ENCODE assay signal across 17 mouse cellular contexts in genomic region chr12:77588297-77588696, GRCm38 (mm10).
DNase-seq lines count a peak whose midpoint lies in the region.
"Had no signal": no experiment of that assay in that cellular context is flagged by ENCODE, and none has a peak within 500 bp of the region (broad histone marks: within the 10 kb centered on the region; RNA-seq: fewer than 3 reads in every experiment).

No protein-coding gene starts in this region.

- peaks cover 14% of the 10 kb centered on the region for H3K4me1 ChIP-seq in limb, embryonic 10.5 days
- H3K4me1 ChIP-seq: forebrain, embryonic 15.5 days had no signal

- no peaks in the 10 kb centered on the region for H3K27me3 ChIP-seq in limb, embryonic 10.5 days (ENCODE audit: low read depth, poor library complexity, severe bottlenecking)
- H3K27me3 ChIP-seq: embryonic facial prominence, embryonic 12.5 days; forebrain, embryonic 12.5 days; forebrain, embryonic 15.5 days had no signal

- no peaks in the 10 kb centered on the region for H3K9me3 ChIP-seq in limb, embryonic 10.5 days (replicated peaks)
- H3K9me3 ChIP-seq: embryonic facial prominence, embryonic 10.5 days; embryonic facial prominence, embryonic 12.5 days; forebrain, embryonic 12.5 days; forebrain, embryonic 15.5 days had no signal

- H3K27ac ChIP-seq in limb, embryonic 10.5 days = peak overlapping the region; percentile 42; the same call in 1 of the 2 replicates
- H3K27ac ChIP-seq: embryonic facial prominence, embryonic 10.5 days; embryonic facial prominence, embryonic 12.5 days; forebrain, embryonic 12.5 days; forebrain, embryonic 15.5 days had no signal

- H3K4me3 ChIP-seq in limb, embryonic 10.5 days = no peak overlapping the region
- H3K4me3 ChIP-seq: embryonic facial prominence, embryonic 10.5 days; embryonic facial prominence, embryonic 12.5 days; forebrain, embryonic 12.5 days; forebrain, embryonic 15.5 days had no signal

- peak; percentile 58 for DNase-seq in heart, adult 11 months
- DNase-seq in heart, postnatal 10 days = no peak
- DNase-seq in Muller cell, postnatal 12 days (ENCODE audit: inconsistent ontology term) = peak; percentile 19
- no peak for DNase-seq in limb, embryonic 10.5 days (ENCODE audit: low spot score)
- DNase-seq in adrenal gland, postnatal 4 days (ENCODE audit: low spot score in 2 of 2) = no peak
- DNase-seq: adrenal gland, adult 8-10 months; adrenal gland, postnatal 14 days; adrenal gland, postnatal 36 days; cerebellum, adult 11 months; cerebellum, adult 8-10 months; cerebellum, adult 9-11 months; cerebellum, postnatal 14 days; forebrain, postnatal 0 days had no signal

- intact Hi-C loops in heart, postnatal 10 days (cut with DNase I) = no loop called here

- no peaks in the 10 kb centered on the region for H3K36me3 ChIP-seq in limb, embryonic 10.5 days
- H3K36me3 ChIP-seq: embryonic facial prominence, embryonic 10.5 days; embryonic facial prominence, embryonic 12.5 days; forebrain, embryonic 12.5 days; forebrain, embryonic 15.5 days had no signal

- WGBS in limb, embryonic 10.5 days = 87% methylated on average over 2 of the region's 2 CpGs

Comparison
In these comparisons a context has a peak if more than half of its experiments do, and no peak if none do; other contexts are left out.
1. DNase-seq: peak in heart, adult 11 months (single experiment) and Muller cell, postnatal 12 days (single experiment); none in heart, postnatal 10 days (0 of 2), limb, embryonic 10.5 days (single experiment) and adrenal gland, postnatal 4 days (0 of 2).